Mouse (Mus musculus): ENCODE measurements around the gene Cbfa2t3.

DNA sequence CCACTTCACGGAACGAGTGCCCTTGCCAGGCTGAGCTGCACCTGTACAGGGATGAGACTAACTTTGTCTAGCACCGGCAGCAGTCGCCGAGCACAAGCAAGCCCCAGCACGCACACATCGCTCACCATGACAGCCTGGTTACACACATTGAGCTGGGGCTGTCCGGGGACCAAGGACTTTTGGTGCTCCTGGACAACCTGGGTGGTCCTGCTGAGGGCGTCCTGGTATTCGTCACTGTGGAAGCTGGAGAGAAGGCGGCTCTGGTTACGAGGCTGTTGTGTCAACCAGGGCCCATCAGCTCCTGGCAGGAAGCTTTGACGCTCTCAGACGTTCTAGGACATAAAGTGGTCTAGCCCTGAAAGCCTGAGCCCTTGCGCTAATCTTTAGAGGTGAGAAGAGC, 118.0 kb downstream of the Cbfa2t3 start:
- TF ChIP-seq CTCF (IDR thresholded peaks at IDR 0.05; ENCODE audit: low read depth) (no peak), EP300 (IDR thresholded peaks at IDR 0.05; ENCODE audit: low read depth) (no peak)

All from liver, embryonic 14.5 days (tissue).